Mouse (Mus musculus) left cerebral cortex, postnatal 25 days (tissue): Measurements from ENCODE around the gene Dip2a. TPM values are rescaled to one million over a fixed set of nuclear protein-coding genes. Genes with fewer than 3 reads are reported as not detected.

Experiments
- DNase-seq, 2 experiments: peaks; one replicate each; pipeline ENCODE4 v3.0.0; 2022; ENCODE audit warnings: low spot score in 2 of 2, mixed read lengths in 1 of 2
- intact Hi-C: fragments of 180-260 bp; cut with DNase I; formaldehyde crosslinking; loops from one replicate; pipeline ENCODE4 v1.15.1; 2025
- total RNA-seq, 2 experiments: library from RNA; stranded (reverse); gene quantifications; 2 replicates each; pipeline ENCODE4 v1.2.3; 2021

Dip2a gene
- 10 to 100 TPM; 52.7 to 57.4 TPM for total RNA-seq

DNA sequence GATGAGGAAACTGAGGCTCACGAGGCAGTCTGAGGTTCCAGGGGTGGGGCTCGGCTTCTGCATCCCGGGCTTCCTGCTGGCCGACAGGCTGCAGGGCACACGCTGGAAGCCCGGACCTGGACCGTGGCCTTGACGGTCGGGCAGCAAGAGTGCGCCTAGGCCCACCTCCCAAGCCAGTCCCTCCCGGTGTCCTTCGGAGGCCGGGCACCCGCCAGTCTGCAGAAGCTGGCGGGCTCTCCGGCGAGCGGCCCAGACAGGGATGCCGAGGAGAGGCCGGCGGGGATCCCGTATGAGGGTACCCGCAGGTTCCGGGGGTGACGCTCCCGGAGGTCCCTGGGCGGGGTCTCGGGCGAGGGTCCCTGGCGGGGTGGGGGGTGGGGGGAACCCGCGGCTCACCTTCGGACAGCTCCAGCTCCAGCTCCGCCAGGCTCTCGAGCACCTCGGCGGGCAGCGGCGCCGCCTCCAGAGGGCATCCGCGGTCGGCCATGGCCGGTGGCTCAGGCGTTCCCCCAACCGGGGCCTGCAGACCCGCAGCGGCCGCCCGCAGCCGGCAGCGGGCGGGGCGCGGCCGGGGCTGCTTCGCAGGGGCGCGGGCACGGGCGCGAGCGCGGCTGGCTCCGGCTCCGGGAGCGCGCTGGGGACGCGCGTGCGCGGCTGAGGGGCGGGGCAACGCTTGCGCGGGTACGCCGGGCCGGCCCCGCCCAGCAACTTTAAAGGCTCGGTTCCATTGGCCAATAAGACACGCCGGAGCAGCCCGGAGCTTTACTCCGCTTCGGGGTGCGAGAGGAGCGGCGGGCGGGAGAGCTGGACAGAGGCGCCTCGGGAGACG, at the start of gene Dip2a:
Gene Dip2a (minus strand): TSS at position 581 of the 829 bp plus-strand sequence.
- intact Hi-C loops = no loop called here
- DNase-seq = peak; percentile 95 to 96

GRCm38 (mm10) chr10:76392596-76392995, 47.5 kb upstream of the Dip2a start:
- no peak for DNase-seq
- intact Hi-C loops = no loop called here

GRCm38 (mm10) chr10:76391786-76392185, 46.7 kb upstream of the Dip2a start:
- DNase-seq = peak in 1 of 2 experiments; percentile 14
- intact Hi-C loops = no loop called here

DNA sequence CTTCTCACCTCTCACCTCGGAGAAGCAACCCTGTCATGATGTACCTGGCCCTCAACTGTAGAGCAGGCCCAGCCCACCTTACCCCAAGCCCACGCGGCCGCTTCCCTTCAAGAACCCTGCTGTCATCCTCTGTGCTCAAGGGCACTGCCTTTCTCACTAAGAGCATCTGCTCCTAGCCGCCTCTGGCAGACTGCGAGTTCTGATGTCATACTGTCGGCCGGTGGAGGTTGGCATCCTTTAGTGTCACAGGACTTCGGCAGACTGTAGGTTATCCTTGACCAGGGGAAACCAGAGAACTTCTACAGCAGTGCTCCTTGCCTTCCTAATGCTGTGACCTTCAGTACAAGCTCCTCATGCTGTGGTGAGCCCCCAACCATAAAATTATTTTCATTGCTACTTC, 46.1 kb upstream of the Dip2a start:
- intact Hi-C loops = no loop called here
- DNase-seq = no peak

DNA sequence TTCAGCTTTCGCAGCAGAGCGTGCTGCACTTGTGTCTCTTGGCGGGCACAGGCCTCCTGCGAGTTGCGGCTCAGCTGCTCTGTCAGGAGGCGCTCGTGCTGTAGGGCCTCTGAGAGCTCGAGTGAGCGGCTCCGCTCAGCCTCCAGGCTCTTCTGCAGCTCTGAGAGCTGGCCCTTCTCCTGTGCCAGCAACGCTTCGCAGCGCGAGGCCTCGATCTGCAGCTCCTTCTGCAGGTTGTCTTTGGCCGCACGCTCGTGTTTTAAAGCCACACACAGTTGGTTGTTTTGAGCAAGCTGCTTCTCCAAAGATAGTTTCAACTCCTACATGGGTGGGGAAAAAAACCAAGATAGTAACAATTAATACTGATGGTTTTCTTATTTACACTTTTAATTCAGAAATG, 29.9 kb upstream of the Dip2a start:
- intact Hi-C loops = no loop called here
- DNase-seq = no peak

DNA sequence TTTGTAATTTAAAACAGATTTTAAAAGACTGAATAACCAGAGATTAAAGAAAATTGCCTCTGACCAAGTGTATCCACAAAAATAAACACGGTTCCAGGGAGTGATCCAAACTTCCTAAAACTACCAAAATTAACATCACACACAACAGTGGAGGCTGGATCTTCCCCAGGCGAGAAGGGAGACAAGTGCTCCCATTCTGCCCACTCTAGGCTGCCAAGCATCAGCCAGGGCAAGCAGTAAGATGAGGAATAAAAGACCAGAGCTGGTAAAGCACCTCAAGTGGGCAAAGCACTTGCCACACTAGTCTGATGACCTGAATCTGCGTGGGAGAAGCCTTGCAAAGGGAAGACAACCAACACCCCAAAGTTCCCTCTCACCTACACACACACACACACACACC, 26.6 kb upstream of the Dip2a start:
- DNase-seq = peak in 1 of 2 experiments; percentile 56
- intact Hi-C loops = no loop called here

DNA sequence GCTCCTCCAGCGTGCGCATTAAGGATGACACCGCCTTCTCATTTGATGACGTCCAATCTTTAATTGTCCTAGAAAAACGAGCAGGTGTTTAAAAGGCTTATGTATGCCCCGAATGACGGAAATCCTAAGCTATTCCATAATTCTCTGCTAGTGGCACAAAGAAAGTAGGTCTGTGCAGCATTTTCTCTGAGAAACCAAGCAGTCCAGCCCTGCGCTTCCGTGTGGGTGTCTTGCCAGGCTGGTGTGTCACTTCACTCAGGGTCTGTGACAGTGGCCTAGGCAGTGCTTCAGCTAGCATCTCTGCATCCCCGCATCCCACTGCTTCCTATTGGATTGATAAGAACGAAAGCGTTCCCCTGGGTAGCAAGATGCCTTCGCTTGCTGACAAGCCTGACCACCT, 23.7 kb upstream of the Dip2a start:
- peak; percentile 43 to 70 for DNase-seq
- intact Hi-C loops = no loop called here

GRCm38 (mm10) chr10:76363233-76363632, 18.1 kb upstream of the Dip2a start:
- intact Hi-C loops = no loop called here
- no peak for DNase-seq

DNA sequence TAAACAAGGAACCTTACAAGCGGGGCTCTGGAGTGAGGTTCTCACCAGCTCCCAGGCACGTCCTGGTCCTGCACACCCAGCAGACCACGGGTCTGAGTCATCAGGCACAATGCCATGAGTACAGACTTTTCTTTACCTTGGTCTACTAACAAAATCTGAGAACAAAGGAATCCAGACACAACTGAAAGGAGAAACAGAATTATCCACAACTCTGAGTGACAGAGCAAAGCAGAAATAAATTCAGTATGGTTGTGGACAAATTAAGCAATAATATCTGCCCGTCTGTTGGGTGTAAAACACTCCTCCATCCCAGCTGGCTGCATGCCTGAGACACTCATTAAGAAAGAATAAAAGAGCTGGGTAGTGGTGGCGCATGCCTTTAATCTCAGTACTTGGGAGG, 13.4 kb upstream of the Dip2a start:
- intact Hi-C loops = no loop called here
- DNase-seq = peak in 1 of 2 experiments; percentile 61

GRCm38 (mm10) chr10:76357286-76357875, 12.3 kb upstream of the Dip2a start:
- intact Hi-C loops = no loop called here
- DNase-seq = peak in 1 of 2 experiments; percentile 69

DNA sequence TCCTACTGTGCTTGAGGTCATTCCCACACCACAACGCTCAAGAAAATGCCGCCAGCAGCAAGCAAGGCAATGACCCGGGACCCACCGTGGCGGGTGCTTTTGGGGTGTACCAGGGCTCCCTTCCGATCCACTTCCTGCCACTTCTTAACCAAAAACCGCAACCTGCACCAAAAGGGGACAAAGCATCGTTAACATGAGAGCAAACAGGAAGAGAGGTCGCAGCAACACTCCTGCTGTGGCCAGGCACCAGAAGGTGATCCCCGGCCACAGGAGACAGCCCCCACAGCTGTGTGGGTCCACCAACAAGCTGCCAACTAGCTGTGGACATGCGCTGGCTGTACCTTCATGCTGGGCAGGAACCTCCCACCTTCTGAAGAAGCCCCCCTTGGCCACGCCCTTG, 9.9 kb upstream of the Dip2a start:
- DNase-seq = no peak
- intact Hi-C loops = no loop called here

DNA sequence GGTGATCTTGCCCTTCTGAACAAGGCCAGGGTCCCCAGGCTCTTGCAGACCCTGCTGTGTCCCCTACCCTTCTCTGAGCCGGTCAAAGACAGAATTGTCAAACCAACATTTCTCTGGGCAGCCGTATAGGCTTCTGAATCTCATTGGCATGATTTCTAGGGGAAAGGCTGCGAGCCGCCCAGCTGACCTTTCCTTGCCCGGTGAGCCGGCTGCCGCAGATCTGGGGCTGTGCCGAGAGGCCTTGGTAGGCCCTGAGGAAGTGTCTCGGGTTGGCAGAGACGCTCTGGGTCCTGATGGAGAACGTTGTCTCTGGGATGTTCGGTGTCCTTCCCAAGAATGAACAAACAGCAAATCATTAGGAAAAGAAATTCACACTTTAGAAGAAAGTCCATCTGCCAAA, 8.9 kb upstream of the Dip2a start:
- intact Hi-C loops = no loop called here

DNA sequence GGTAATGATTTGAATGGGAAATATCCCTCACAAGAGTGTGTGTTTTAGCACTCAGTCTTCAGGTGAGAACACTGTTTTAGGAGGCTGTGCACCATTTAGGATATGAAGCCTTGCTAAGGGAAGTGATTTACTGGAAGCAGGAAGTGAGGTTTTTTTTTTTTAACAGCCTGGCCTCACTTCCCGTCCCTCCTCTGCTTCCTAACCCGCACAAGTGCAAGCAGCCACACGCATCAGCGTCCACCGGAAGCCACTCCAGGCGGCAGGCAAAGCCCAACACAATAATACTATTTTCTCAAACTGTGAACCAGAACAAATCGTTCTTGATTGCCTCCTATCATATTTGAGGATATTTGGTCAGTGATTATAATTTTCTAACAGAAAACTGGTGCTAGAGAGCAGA, 6.9 kb upstream of the Dip2a start:
- no peak for DNase-seq
- intact Hi-C loops = no loop called here

More for the DNA sequence above, 8.9 kb upstream of the Dip2a start:
- no peak for DNase-seq

GRCm38 (mm10) chr10:76346589-76346988, 1.5 kb upstream of the Dip2a start:
- peak; percentile 45 to 46 for DNase-seq
- intact Hi-C loops = no loop called here

- intact Hi-C loops = no loop called here
Observed at GRCm38 (mm10) chr10:76346043-76346491, 976 bp upstream of the Dip2a start.

GRCm38 (mm10) chr10:76345540-76345902, 430 bp upstream of the Dip2a start:
- no peak for DNase-seq
- intact Hi-C loops = no loop called here

More at GRCm38 (mm10) chr10:76346043-76346491, 976 bp upstream of the Dip2a start:
- DNase-seq = no peak

- no peak for DNase-seq
- intact Hi-C loops = no loop called here
Observed at GRCm38 (mm10) chr10:76334350-76334749, 10.7 kb downstream of the Dip2a start.

- intact Hi-C loops = no loop called here
Observed at GRCm38 (mm10) chr10:76332040-76332439, 13.1 kb downstream of the Dip2a start.

DNA sequence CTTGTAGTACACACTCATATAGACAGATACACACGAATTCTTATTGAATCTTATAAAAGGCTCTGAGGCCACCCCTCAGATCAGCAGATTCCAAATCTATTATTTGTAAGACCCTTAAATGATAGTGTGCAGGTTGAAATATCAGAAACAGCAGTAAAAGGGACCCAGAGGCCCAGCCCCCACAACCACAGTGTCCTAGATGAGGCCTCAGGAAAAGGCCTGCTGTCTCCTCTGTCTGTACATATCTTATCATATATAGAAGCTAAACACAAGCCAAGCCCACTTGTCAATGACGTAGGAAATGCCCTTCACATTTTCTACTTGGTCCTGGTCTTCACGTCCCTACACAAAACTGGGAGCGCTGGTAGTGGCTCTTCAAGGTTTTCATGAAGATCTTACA, 16.0 kb downstream of the Dip2a start:
- no peak for DNase-seq
- intact Hi-C loops = no loop called here

More at GRCm38 (mm10) chr10:76332040-76332439, 13.1 kb downstream of the Dip2a start:
- no peak for DNase-seq

DNA sequence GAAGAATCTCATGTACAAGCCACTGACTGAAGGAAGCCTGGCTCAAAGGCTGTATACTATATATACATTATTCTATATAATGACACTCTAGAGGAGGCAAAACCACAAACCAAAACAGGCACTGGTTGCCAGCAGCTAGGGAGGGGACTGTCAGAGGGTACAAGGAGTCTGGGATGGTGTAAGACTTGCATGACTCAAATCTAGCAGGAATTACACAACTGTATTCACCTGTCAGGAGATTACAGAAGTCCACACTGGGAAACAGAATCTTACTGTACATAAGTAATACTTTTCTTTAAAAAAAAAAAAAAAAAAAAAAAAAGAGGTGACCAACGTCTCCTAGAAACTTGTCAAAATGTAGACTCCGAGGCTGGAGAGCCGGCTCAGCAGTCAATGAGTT, 16.5 kb downstream of the Dip2a start:
- intact Hi-C loops = no loop called here
- DNase-seq = no peak
